Mouse (Mus musculus) lung, adult 10 weeks (tissue): ENCODE measurements around the gene Taar8a. TPM values are rescaled to one million over a fixed set of nuclear protein-coding genes. Genes with fewer than 3 reads are reported as not detected.

Experiments
- polyA plus RNA-seq: library from polyadenylated mRNA; stranded (reverse); fragments of 350-450 nt; fragmentation: Illumina TruSeq; extraction: RNeasy Lipid Tissue Mini Kit (QIAGEN cat#74804); gene quantifications from one replicate; pipeline ENCODE4 v1.2.3, GENCODE M21; 2014; ENCODE audit warnings: low read depth, low replicate concordance; ENCODE audit not compliant: insufficient read depth

The Taar8a gene
- polyA plus RNA-seq = not detected

DNA sequence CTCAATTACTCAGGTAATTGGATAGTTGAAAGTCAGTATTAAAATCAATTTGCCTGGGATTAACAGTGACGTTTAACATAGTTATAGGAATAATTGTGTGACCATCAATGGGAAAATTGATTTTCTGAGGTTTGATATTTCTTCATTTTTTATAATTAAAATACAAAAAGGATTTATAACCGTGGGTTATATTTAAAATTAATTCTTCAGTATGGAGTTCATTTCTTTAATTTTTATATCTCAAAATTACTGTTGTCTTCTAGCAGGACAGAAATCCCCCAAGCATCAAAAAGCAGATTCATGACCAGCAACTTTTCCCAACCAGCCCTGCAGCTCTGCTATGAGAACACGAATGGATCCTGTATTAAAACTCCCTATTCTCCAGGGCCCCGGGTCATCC is at the start of gene Taar8a:
Gene Taar8a, plus strand, starts transcription at position 301 of the 400 bp plus-strand sequence.

DNA sequence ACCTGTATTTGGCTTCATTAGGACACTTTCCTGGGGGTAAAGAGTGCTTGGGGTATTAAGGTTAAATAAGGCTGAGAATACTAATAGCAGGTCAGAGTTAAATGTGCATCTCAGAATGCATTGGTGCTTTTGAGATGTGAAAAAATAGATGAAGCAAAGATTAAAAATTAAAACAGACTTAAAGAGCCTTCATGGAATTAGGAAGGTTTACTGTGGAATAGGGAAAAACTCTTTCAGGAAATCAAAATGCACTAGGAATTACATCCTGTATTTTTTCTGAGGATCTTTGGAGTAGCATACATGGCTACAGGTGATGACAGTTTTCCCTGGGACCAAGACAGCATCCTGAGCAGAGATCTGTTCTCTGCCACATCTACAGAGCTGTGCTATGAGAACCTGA is 49.4 kb upstream of the Taar8a start, which contains the start of gene Taar7d:
Gene Taar7d, plus strand, starts transcription at position 301 of the 400 bp plus-strand sequence.

DNA sequence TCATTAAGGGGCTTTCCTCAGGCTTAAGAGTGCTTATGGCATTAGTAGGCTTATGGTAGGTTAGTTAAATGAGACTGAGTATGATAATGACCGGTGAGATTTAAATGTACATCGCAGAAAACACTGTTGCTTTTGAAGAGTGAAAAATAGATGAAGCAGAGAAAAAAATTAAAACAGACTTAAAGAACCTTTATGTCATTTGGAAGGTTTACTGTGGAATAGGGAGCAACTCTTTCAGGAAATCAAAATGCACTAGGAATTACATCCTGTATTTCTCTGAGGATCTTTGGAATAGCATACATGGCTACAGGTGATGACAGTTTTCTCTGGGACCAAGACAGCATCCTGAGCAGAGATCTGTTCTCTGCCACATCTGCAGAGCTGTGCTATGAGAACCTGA is 39.0 kb upstream of the Taar8a start, which contains the start of gene Taar7e:
Gene Taar7e, plus strand, starts transcription at position 301 of the 400 bp plus-strand sequence.

DNA sequence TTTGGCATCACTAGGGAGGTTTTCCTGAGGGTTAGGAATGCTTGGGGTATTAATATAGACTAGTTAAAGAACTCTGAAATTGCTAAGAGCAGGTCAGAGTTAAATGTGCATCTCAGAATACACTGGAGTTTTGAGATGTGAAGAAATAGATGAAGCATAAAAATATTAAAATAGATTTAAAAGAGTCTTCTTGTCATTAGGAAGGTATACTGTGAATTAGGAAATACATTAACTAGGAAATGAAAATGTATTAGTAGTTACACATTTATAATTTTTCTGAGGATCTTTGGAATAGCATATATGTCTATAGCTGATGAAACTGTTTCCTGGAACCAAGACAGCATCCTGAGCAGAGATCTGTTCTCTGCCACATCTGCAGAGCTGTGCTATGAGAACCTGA is 27.1 kb upstream of the Taar8a start, which contains the start of gene Taar7f:
Gene Taar7f, plus strand, starts transcription at position 301 of the 400 bp plus-strand sequence.

DNA sequence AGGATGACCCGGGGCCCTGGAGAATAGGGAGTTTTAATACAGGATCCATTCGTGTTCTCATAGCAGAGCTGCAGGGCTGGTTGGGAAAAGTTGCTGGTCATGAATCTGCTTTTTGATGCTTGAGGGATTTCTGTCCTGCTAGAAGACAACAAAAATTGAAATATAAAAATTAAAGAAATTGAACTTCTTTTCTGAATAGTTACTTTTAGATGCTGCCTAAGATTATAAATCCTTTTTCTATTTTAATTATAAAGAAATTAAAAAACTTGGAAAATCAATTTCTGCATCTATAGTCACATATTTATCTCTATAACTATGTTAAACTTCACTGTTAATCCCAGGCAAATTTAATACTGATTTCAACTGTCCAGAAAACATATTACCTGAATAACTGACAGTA is 15.9 kb downstream of the Taar8a start, which contains the start of gene Taar8b:
Gene Taar8b, minus strand, starts transcription at position 101 of the 400 bp plus-strand sequence.

DNA sequence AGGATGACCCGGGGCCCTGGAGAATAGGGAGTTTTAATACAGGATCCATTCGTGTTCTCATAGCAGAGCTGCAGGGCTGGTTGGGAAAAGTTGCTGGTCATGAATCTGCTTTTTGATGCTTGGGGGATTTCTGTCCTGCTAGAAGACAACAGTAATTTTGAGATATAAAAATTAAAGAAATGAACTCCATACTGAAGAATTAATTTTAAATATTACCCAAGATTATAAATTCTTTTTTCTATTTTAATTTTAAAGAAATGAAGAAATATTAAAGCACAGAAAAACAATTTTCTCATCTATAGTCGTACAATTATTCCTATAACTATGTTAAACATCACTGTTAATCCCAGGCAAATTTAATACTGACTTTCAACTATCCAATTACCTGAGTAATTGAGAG is 25.5 kb downstream of the Taar8a start, which contains the start of gene Taar8c:
Gene Taar8c, minus strand, starts transcription at position 101 of the 400 bp plus-strand sequence.

DNA sequence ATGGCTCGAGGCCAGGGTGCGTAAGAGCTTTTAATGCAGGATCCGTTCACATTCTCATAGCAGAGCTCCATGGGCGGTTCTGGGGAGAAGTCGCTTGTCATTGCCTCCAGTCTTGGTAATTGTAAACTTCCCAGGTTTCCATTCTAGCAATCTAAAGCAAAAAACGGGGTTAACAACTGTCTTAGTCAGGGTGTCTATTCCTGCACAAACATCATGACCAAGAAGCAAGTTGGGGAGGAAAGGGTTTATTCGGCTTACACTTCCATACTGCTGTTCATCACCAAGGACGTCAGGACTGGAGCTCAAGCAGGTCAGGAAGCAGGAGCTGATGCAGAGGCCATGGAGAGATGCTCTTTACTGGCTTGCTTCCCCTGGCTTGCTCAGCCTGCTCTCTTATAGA is 33.1 kb downstream of the Taar8a start, which contains the start of gene Taar9:
Gene Taar9, minus strand, starts transcription at position 101 of the 400 bp plus-strand sequence.

Other genes with a start within 250 kb of the Taar8a start
- gene Vnn3, start 225.0 kb upstream of the Taar8a start, polyA plus RNA-seq = 6.3 TPM
- 8.9 TPM for gene Vnn1, start 181.8 kb upstream of the Taar8a start, polyA plus RNA-seq
- not detected for gene Taar1, start 156.1 kb upstream of the Taar8a start, polyA plus RNA-seq
- 0.24 TPM for gene Taar2, start 137.9 kb upstream of the Taar8a start, polyA plus RNA-seq
- not detected for gene Taar3, start 126.9 kb upstream of the Taar8a start, polyA plus RNA-seq
- gene Taar4, start 116.0 kb upstream of the Taar8a start, polyA plus RNA-seq = not detected
- not detected for gene Taar5, start 105.8 kb upstream of the Taar8a start, polyA plus RNA-seq
- gene Taar6, start 90.9 kb upstream of the Taar8a start, polyA plus RNA-seq = not detected
- not detected for gene Taar7a, start 83.0 kb upstream of the Taar8a start, polyA plus RNA-seq
- not detected for gene Taar7b, start 76.6 kb upstream of the Taar8a start, polyA plus RNA-seq
- not detected for gene Taar7d, start 49.3 kb upstream of the Taar8a start, polyA plus RNA-seq
- not detected for gene Taar7e, start 38.9 kb upstream of the Taar8a start, polyA plus RNA-seq
- not detected for gene Taar7f, start 27.0 kb upstream of the Taar8a start, polyA plus RNA-seq
- gene Taar8b, start 15.8 kb downstream of the Taar8a start, polyA plus RNA-seq = not detected
- not detected for gene Taar8c, start 25.4 kb downstream of the Taar8a start, polyA plus RNA-seq
- not detected for gene Taar9, start 33.0 kb downstream of the Taar8a start, polyA plus RNA-seq
- 90.9 TPM for gene Stx7, start 72.8 kb downstream of the Taar8a start, polyA plus RNA-seq
- 0.21 TPM for gene Moxd1, start 147.0 kb downstream of the Taar8a start, polyA plus RNA-seq